ENCODE assay signal across 8 mouse cellular contexts in genomic region chr12:10438054-10439001, GRCm38 (mm10). TPM values are rescaled to one million over a fixed set of nuclear protein-coding genes. Genes with fewer than 3 reads are reported as not detected.
A peak's percentile ranks its signal among the peaks of the same experiment; 100 is the strongest.
DNase-seq lines count a peak whose midpoint lies in the region; ATAC-seq lines count a peak whose summit lies in the region.

No protein-coding gene starts in this region.

- no peak overlapping the region for H3K9ac ChIP-seq in intestine, embryonic 14.5 days (ENCODE audit: low read length)
- H3K9ac ChIP-seq in midbrain, embryonic 12.5 days (replicated peaks), result no peak overlapping the region

- 0 out of 2 replicates have a peak, but pooled peaks have one; percentile 47 for ATAC-seq in intestine, embryonic 14.5 days (replicated peaks; ENCODE audit: low FRiP score, low TSS enrichment, low read depth)
- peak; percentile 69 for ATAC-seq in midbrain, embryonic 12.5 days (ENCODE audit: low FRiP score, low read depth)
- ATAC-seq in erythroid progenitor cell, adult 5-6 weeks (replicated peaks; ENCODE audit: low FRiP score, poor library complexity, severe bottlenecking), result no peak

- H3K4me3 ChIP-seq in intestine, embryonic 14.5 days (ENCODE audit: low read depth, low read length), result no peak overlapping the region
- H3K4me3 ChIP-seq in midbrain, embryonic 12.5 days, result no peak overlapping the region

- H3K36me3 ChIP-seq in intestine, embryonic 14.5 days (ENCODE audit: control insufficient read depth, insufficient read depth, low read length), result no peaks in the 10 kb centered on the region
- no peaks in the 10 kb centered on the region for H3K36me3 ChIP-seq in midbrain, embryonic 12.5 days

- H3K9me3 ChIP-seq in intestine, embryonic 14.5 days (ENCODE audit: control insufficient read depth, low read length), result no peaks in the 10 kb centered on the region
- no peaks in the 10 kb centered on the region for H3K9me3 ChIP-seq in midbrain, embryonic 12.5 days

- peaks cover 3% of the 10 kb centered on the region; the same call in 1 of the 2 replicates for H3K4me1 ChIP-seq in intestine, embryonic 14.5 days (replicated peaks; ENCODE audit: control insufficient read depth, insufficient read depth, low read length)
- peaks cover 7% of the 10 kb centered on the region for H3K4me1 ChIP-seq in midbrain, embryonic 12.5 days

- 28% methylated on average over 15 of the region's 15 CpGs for WGBS in intestine, embryonic 14.5 days
- WGBS in midbrain, embryonic 12.5 days, result 24% methylated on average over 15 of the region's 15 CpGs

- peak; percentile 57 for DNase-seq in R1 (ENCODE audit: low read depth, low spot score)
- peak; percentile 58 for DNase-seq in cerebellum, adult 9-11 months
- peak; percentile 76 to 87 for DNase-seq in frontal cortex, postnatal 25 days (ENCODE audit: low spot score in 2 of 2)
- peak; percentile 94 for DNase-seq in intestine, embryonic 14.5 days (ENCODE audit: low spot score)
- DNase-seq in left cerebral cortex, adult 9 months (ENCODE audit: low spot score in 2 of 2), result peak; percentile 13 to 82
- DNase-seq in spleen, adult 18-20 months, result peak; percentile 15 to 73

- H3K27me3 ChIP-seq in intestine, embryonic 14.5 days (replicated peaks; ENCODE audit: control insufficient read depth, insufficient read depth, low read length), result no peaks in the 10 kb centered on the region
- peaks cover 17% of the 10 kb centered on the region for H3K27me3 ChIP-seq in midbrain, embryonic 12.5 days

- no peak overlapping the region for H3K27ac ChIP-seq in intestine, embryonic 14.5 days (ENCODE audit: low read depth)
- no peak overlapping the region for H3K27ac ChIP-seq in midbrain, embryonic 12.5 days (replicated peaks)

- no peak overlapping the region for H3K4me2 ChIP-seq in intestine, embryonic 14.5 days (ENCODE audit: low read length)
- H3K4me2 ChIP-seq in midbrain, embryonic 12.5 days (replicated peaks), result no peak overlapping the region

RNA-seq across cellular contexts. Expression of gene Rdh14, which starts 47.8 kb away (rescaled TPM):
- polyA plus RNA-seq in intestine, embryonic 14.5 days (2014; fragmentation: Nextera tagmentation; extraction: Ambion mirVana), result 38.7 and 38.9 TPM in 2 replicates
- polyA plus RNA-seq in midbrain, embryonic 12.5 days (2016; fragmentation: Nextera tagmentation; extraction: Ambion mirVana), result 28.8 and 31.4 TPM in 2 replicates
- total RNA-seq in erythroid progenitor cell, adult 5-6 weeks (2015; ENCODE audit: low replicate concordance), result 4.3 and 12.6 TPM in 2 replicates
- 2.7 and 3.6 TPM in 2 replicates for total RNA-seq in erythroid progenitor cell, adult 5-6 weeks (2017; ENCODE audit: low replicate concordance)

Comparison
In these comparisons a context has a peak if more than half of its experiments do, and no peak if none do; other contexts are left out.
1. DNase-seq: peak in every context shown above with its lines; median percentile 94 in intestine, embryonic 14.5 days; 82 in frontal cortex, postnatal 25 days; 58 in cerebellum, adult 9-11 months; 57 in R1; 48 in left cerebral cortex, adult 9 months; 44 in spleen, adult 18-20 months.